Mouse (Mus musculus) heart, adult 9 months (tissue): ENCODE measurements around the gene Phpt1.
A peak's percentile ranks its signal among the peaks of the same experiment; 100 is the strongest.
"Not testable (repeated sequence)": the region's sequence is repeated elsewhere in the genome, so short reads cannot be mapped to it uniquely, and the experiment has no call there.

ENCODE experiments used
- DNase-seq, 2 experiments: peaks; one replicate each; pipeline ENCODE4 v3.0.0; 2022; ENCODE audit warnings: low spot score in 2 of 2

The Phpt1 gene

DNA sequence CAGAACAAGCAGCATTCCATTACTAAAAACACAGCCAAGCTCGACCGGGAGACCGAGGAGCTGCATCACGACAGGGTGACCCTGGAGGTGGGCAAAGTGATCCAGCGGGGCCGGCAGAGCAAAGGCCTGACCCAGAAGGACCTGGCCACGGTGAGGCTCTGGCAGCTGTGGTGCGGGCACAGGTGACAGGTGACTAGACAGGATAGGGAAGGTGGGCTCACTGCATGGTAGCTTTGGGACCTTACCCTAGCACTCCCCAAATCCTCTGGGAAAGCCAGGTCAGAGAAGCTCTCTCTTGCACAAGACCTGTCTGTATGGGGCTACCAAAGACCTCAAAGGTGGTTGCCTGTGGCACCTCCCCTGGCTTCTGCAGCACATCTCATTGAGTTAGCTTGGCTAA is 14.5 kb downstream of the Phpt1 start:
- DNase-seq = no peak

DNA sequence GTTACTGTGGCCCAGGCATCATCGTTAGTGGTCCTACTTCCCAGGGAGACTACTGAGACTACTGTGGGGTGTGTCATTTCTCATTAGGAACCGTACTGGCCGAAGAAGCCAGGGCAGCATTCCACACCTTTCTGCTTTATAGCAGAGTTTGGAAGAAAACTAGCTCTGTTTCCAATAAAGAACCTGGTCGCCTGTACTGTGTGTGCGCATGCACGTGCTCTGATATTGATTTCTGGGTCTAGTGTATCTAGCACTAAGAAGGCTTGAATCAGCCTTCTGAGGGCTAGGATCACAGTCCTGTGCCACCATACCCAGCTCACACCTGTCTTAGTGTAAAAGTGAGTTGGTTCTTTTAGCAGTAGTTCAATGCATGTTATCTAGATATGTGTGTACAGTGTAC is 16.2 kb downstream of the Phpt1 start:
- no peak for DNase-seq

DNA sequence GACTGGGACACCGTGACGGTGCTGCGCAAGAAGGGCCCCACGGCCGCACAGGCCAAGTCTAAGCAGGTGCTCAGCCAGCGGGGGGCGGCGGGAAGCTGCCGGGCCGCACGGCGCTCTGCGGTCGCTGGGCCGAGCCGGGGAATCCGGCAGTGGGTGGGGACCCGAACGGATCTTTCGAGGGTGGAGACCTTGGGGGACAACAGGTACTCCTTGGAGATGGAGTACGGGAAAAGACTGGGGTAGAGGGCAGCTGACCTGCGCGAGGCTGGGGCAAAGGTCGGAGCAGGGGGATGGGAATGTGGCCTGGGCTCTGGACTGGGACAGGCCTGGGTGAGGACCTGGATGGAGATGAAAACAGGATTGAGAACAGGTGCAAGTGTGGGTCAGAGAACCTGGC is 17.1 kb downstream of the Phpt1 start:
- DNase-seq = peak in 1 of 2 experiments; percentile 61

DNA sequence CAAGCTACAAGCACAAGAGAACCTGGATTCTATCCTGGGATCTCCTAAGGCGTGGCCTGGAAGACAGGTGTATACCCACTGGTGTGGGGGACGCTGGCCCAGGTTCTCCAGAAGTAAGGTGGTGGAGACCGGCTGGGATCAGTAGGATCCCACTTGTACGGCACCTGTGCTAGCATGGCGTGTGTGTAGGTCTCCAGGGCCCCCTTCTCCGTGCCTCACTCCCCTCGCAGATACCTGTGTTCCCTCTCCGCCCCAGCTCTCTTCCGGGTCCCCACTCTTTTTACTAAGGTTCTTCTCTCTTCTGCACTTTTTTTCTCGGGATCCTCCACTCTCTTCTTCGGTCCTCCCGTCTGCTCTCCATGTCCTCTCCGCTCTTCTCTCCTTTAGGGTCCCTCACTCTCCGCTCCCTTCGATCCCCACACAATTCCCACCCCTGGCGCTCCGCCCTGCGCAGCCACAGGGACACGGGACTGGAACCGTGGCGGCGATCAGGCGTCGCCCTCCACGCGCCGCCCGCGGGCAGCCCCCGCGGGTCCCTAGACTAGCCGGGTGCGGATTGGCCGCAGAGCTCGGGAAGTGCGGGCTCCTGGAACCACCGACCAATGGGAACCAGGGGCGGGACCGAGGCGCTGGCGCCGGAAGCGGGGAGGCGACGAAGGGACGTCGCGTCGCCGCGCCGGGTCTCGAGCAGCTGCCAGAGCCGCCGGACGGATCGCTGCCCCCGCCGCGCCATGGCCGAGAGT is 17.6 kb downstream of the Phpt1 start, which contains the start of gene Edf1:
Gene Edf1 (plus strand): TSS at position 627 of the 743 bp plus-strand sequence.
- peak; percentile 94 to 95 for DNase-seq

DNA sequence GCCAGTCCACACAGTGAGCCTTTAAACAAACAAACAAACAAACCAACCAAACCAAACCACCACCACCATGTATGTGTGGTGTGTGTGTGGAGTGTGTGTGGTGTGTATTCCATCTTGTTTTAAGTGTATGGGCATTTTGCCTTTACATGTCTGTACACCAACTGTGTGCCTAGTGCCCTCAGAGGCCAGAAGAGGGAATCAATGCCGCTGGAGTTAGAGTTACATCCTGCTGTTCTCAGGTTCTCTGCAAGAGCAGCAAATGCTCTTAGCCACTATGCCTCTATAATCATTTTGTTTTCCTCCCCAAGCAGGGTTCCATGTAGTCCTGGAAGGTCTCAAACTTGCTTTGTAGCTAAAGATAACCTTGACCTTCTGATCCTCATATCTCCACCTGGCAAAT is 18.7 kb downstream of the Phpt1 start:
- DNase-seq = no peak

DNA sequence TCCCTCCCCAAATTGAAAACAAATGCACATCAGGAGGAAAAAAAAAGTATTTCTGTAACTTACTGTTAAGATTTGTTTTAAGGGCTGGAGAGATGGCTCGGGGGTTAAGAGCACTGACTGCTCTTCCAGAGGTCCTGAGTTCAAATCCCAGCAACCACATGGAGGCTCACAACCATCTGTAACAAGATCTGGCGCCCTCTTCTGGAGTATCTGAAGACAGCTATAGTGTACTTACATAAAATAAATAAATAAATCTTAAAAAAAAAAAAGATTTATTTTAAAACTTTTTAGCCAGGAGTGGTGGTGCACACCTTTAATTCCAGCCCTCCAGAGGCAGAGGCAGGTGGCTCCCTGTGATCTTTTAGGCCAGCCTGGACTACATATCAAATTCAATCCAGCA is 19.5 kb downstream of the Phpt1 start:
- not testable (repeated sequence) for DNase-seq

DNA sequence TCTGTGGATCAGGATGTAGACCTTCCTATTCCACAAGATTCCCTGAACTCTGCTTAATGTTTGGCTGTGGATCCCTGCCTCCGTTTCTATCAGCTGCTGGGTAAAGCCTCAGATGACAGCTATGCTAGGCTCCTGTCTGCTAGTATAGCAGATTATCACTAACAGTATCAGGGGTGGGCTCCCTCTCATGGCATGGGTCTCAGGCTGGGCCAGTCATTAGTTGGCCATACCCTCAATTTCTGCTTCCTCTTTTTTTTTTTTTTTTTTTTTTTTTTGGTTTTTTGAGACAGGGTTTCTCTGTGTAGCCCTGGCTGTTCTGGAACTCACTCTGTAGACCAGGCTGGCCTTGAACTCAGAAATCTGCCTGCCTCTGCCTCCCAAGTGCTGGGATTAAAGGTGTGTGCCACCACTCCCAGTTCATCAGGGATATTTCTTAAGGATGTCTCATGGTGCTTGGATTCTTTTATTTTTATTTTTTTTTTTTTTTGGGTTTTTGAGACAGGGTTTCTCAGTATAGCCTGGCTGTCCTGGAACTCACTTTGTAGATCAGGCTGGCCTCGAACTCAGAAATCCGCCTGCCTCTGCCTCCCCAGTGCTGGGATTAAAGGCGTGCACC is 21.7 kb downstream of the Phpt1 start:
- DNase-seq = not testable (repeated sequence)

DNA sequence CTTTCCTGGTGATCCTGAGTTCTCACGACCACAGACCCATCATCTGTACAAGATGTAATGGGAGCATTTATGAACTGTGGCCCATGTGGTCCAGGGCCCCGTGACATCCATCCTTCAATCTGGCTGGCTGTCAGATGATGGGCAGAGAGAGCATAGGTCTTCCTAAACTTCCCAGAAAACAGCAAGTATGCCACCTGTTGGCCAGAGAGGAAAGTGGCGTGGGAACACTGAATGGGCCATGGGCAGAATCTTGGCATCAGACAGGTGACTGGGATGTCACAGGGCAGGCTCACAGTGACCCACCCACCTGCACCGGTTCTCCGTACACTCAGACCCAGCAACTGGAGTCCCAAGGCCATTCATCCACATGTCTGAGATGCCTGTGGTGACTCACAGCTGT is 23.8 kb downstream of the Phpt1 start:
- DNase-seq = peak in 1 of 2 experiments; percentile 48

DNA sequence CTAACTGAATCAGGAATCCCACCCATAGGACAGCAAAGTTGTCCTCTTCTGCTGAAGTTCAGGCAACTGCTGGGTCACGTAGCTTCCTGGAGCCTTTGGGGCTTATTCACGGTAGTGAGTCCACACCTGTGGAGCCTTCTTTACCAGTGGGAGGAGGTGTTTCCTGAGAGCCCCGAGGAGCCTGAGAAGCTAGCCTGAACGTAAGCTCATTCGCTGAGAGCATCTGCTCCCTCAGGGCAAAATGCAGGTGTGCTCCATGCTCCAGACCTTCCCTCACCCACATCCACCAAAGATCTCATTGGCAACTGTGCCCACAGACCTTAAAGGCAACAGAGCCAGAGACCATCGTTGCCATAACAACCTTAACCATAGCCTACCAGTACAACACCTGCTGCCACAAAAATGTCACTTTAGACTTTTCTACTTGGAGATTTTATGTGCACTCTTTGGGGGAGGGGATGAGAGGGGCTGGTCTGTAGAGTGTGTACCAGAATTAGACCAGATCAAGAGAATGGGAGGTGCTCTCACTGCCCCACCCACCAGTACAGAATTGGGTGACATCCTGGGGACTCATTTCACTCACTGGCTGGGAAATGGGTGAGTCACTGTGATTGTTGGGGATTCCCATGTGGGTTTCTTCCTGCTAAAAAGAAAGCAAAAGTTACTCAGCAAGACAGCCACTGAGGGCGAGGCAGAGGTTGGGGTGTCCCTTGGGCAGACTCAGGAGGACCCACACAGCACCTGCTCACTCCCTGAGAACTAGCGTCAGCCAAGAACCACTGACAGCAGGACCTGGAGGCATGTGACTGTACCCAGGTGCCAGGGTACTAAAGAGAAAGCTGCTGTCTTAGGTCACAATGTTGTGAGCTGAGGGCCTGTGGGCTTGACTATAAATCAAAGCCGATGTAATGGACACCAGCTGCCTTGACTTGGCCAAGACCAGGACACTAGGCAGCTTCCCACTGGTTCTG is 25.7 kb downstream of the Phpt1 start:
- DNase-seq = peak; percentile 35 to 46

DNA sequence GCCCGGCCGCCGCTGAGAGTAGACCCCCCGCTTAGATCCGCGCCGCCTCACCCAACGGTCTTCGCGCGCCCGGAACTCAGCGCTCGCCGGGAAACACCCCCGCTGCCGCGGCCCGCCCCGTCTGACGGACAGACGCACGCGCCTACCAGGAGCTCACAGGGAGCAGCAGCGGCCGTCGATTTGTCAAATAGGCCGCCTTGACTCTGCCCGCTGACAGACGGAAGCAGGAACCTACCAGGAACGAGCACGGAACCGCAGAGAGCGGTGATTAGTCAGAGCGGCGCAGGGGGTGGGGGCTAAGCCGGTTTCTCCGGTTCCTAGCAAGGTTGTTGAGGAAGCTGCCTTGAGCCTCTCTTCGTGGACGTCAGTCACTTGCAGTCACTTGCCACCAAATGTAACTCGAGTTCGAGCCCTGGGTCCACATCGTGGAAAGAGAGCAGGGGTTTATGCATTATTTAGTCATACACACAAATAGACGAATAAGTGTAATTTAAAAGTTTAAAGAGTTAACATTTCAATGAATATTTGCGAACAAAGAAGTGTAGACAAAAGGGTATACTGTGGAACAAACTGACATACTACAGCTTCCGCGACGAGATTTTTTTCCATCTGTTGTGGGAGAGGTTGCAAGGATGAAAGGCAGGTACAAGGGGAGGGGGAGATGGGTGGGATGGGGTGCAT is 28.1 kb downstream of the Phpt1 start, which contains the start of gene Traf2:
Gene Traf2 (minus strand): TSS at position 130 of the 681 bp plus-strand sequence.
- DNase-seq = peak; percentile 99

DNA sequence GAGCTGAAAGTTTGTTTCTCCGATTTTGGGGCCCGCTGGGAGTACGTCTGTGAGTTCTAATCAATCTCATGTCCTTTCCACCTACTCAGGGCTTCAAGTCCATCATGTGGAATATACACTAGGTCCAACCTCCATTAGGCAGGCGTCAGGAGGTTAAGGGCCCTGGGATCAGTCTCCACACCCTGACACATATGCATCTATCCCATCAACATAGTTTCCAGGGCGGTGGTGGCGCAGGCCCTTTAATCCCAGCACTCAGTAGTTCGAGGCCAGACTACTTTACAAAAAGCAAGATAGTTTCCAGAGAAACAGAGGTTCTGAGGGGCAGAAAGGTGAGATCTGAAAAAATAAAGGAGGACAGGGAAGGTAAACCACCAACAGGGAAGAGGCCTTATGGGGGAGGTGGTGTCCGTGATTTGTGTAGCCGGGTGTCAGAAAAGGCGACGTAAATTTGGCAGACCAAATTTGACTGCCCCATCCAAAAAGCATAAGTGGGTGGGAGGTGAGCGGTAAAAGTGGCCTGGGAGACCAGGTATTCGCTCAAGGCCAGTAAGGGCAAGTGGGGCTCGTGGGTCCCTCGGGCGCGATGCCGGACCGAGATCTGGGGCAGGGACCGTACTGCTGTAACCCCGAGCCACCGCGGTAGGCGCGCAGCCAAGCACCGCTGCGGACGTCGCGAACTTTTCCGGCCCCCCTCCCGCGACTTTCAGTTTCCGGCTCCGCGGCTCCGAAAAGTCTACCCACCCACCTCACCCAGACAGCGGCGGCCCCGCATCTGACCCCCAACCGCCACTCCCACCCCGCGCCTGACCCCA is 28.8 kb downstream of the Phpt1 start:
- DNase-seq = no peak

DNA sequence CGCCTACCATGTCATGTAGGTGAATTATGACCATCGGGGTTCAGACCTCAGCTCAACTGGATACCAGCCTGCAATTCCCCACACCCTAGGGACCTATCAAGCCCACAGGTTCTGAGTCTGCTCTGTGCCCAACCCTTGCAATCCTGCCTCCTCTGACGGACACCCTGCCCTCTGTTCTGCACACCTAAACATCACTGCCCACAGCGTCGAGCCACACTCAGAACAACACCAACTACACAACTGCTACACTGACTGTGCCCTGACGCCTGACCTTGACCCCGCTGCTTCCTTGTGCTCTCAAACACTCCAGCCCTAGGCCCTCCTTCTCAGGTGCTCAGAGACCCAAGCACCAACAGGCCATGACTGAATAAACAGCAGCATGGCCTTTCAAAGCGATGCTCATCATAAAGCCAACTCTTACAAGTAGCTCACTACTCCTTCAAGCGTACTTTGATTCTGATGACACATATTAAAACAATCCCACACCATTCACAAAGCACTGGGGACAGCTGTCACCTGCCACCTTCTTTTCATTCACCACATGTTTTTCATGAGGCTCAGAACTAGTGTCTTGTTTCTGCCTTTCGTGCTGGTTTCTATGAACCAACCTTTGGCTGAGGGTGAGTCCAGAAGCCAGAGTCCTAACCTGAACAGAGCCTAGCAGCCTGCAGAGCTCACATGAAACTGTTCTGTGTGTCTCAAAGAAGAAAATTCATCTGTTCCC is 33.2 kb downstream of the Phpt1 start:
- no peak for DNase-seq

DNA sequence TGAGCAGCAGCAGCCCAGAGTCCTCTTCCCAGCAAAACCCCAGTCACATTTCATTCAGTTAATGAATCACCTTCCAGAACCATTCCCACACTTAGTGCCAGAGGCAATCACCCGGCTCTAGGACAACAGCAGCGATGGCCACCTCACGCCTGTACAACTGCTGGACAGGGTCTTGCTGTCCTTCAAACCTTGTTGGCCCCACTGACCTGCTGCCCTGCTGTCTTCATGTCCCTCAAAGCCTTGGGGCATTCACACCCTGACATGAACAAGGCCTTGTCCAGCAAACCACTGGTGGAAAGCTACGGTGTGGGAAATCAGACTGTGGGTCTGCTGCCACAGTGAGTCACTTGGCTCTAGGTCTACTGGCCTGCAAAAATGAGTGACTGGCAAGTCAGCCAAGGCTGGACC is 34.5 kb downstream of the Phpt1 start:
- peak in 1 of 2 experiments; percentile 33 for DNase-seq

DNA sequence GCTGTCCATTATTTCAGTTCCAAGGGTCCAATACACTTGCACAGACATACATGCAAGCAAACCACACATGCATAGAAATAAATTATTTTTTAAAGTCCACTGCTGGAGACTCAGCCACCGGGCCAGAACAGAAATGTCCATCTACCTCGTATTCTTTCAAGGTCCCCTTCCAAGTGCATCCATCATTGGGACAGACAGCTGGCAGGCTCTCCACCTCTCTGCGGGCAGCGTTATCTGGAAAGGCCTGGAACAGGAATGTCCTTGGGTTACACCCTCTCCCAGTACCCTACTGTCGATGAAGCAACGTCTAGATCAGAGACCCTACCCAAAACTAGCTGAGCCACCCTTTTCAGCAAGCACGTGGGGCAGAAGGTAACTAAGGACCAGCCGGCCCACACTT is 38.5 kb downstream of the Phpt1 start:
- DNase-seq = no peak

DNA sequence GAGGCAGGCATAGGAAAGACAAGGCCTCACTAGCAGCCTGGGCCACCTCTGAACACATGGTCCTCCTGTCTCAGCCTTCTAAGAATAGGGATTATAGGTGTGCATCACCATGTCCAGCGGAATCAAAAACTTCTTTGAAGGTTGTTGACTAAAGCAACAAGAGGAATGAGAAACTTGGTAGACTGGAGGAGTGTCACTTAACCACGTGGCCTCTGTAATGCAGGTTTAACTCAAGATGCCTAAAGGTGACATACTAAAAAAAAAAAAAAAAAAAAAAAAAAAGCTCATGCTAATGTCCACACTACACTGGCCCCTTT is 40.2 kb downstream of the Phpt1 start:
- no peak for DNase-seq

DNA sequence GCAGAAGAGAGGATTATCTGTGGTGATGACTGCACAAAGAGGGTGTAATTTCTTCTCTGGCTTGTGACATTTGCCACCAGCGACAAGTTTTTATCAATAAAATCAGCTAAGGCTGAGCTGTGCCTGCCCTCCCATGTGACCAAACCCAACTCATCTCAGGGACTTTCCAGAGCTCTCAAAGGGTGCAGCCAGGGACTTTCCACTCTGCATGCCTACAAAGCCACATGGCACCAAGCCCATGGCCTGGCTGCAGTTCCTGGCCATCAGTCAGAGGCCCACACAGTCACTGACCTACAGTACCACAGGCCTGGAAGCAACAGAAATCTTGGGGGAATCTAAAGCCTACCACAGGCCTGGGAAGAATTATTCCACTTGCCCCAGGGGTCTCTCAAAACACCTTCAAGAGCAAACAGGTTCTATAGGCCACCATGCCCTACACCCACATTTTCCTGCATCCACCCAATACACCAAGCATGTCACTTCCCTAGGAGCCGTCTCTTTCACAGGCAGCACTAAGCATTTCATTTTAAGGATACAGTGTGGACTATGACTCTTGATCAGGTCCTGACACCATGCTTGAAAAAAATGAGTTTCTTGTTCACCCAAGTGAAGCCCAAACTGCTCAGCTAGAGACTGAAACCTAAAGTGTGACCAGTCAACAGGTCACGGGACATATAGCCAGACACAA is 40.7 kb downstream of the Phpt1 start:
- DNase-seq = peak; percentile 81 to 90

DNA sequence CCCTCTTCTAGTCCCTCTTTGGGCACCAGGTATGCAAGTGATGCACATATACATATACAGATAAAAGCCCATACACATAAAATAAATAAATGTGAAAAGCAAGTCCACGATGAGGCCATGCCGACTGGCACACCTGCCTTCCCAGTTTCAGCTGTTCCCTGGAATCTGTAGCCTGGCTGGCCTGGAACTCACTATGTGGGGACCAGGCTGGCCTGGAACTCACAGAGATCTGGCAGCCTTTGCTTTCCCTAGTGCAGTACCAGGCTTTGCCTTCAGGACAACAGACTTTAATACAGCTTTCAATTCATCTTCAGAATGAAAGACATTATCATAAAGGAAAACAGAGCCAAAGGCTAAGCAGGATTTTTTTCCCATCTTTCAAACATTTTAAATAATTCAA is 41.3 kb downstream of the Phpt1 start:
- no peak for DNase-seq

DNA sequence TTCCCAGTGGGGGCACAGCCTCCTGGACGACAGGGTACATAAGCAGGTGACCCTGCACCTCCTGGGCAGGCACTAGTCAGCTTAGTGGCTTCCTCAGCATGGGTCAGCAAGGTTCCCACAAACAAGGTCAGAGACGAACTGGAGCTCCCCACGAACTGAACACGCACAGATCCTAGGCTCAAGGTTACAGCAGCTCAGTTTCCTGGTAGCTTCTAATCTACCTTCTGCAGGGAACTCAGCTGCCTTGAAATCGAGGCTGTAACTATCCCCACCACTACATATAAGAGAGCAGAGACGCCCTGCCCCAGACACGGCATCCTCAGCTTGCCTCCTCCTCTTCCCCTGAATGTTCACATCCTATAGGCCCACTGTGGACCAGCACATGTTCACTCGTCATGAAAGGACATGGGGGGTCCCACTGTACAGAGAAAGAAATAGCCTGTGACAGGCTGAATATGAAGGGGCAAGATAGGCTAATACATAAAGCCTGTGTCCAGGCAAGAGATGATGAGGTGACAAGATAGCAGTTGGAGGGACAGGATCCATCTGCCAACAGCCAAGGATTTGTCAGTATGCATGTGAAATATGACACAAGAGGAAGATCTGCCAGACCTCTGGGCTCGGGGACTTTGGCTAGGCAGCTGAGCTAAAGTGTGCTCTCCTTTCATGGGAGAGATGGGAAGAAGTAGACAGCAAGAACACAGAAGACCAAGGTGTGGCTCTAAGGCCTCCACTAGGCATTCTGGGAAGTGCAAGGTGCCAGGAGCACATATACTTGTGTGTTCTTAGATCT is 48.3 kb downstream of the Phpt1 start:
- DNase-seq = no peak
